Mouse (Mus musculus) intestine, embryonic 15.5 days (tissue): ENCODE measurements around the gene Acyp1. TPM values are rescaled to one million over a fixed set of nuclear protein-coding genes. Genes with fewer than 3 reads are reported as not detected.
"Not testable (repeated sequence)": the region's sequence is repeated elsewhere in the genome, so short reads cannot be mapped to it uniquely, and the experiment has no call there.

Experiments
- ATAC-seq: fragments of 200-750 bp; cut with Nextera tagmentation; 2 replicates; pipeline ENCODE4 v1.8.0; 2017; ENCODE audit warnings: moderate TSS enrichment, moderate library complexity
- H3K27ac ChIP-seq: fragments of 300-500 bp; sonication (generic); 2 replicates; pipeline ENCODE4 v1.5.1; 2015; ENCODE audit warnings: mild to moderate bottlenecking, inconsistent platforms
- H3K27me3 ChIP-seq: fragments of 300-500 bp; sonication (generic); replicated peaks from 2 replicates; pipeline ENCODE4 v1.6.1; 2015; ENCODE audit warnings: inconsistent platforms
- H3K36me3 ChIP-seq: fragments of 300-500 bp; sonication (generic); 2 replicates; pipeline ENCODE4 v1.6.1; 2015; ENCODE audit warnings: inconsistent platforms
- H3K4me1 ChIP-seq: fragments of 300-500 bp; sonication (generic); replicated peaks from 2 replicates; pipeline ENCODE4 v1.6.1; 2015; ENCODE audit warnings: inconsistent platforms
- H3K4me2 ChIP-seq: fragments of 300-500 bp; sonication (generic); replicated peaks from 2 replicates; pipeline ENCODE4 v1.6.1; 2015; ENCODE audit warnings: mild to moderate bottlenecking, inconsistent platforms
- H3K4me3 ChIP-seq: fragments of 300-500 bp; sonication (generic); replicated peaks from 2 replicates; pipeline ENCODE4 v1.5.1; 2015; ENCODE audit warnings: inconsistent platforms
- H3K9ac ChIP-seq: fragments of 300-500 bp; sonication (generic); 2 replicates; pipeline ENCODE4 v1.6.1; 2015; ENCODE audit warnings: inconsistent platforms
- H3K9me3 ChIP-seq: fragments of 300-500 bp; sonication (generic); 2 replicates; pipeline ENCODE4 v1.6.1; 2016; ENCODE audit warnings: inconsistent platforms
- WGBS: fragments of 180-500 bp; shearing (Covaris S2); methylation state at CpG from one replicate; pipeline ENCODE4 v1.1.7; 2015; 5-methylcytosine and 5-hydroxymethylcytosine counted together
- polyA plus RNA-seq: library from polyadenylated mRNA; unstranded; fragments of >200 nt; fragmentation: Nextera tagmentation; extraction: Ambion mirVana; gene quantifications from 2 replicates; pipeline ENCODE4 v1.2.1, GENCODE M21; 2015

Gene Acyp1
- polyA plus RNA-seq, 1 experiment from 2014 or later: 58.2 TPM

DNA sequence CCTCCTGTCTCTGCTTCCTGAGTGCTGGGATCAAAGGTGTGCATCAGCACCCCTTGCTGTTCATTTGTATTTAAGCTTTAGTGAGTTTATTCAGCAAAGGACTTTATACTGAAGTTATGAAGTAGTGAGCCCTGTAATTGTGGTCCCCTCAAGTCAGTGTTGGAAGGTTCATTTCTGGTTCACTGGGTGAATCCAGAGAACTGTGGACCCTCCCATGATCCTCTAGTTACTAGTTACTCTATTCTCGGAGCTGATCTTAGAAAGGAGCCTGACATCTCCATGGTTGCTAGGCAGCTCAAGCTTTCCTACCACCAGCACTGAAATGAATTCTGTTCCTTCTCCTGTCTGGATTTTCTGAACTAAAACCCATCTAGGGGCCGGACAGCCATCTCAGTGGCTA lies 7.3 kb upstream of the Acyp1 start:
- Histone ChIP-seq H3K9me3 (no peaks in the 10 kb centered on the region), H3K4me2 (no peak overlapping the region), H3K4me3 (no peak overlapping the region), H3K36me3 (no peaks in the 10 kb centered on the region), H3K9ac (no peak overlapping the region), H3K27ac (no peak overlapping the region), H3K4me1 (peaks cover 12% of the 10 kb centered on the region), H3K27me3 (no peaks in the 10 kb centered on the region)
- WGBS: 94% methylated on average over 2 of the region's 2 CpGs
- no peak for ATAC-seq

DNA sequence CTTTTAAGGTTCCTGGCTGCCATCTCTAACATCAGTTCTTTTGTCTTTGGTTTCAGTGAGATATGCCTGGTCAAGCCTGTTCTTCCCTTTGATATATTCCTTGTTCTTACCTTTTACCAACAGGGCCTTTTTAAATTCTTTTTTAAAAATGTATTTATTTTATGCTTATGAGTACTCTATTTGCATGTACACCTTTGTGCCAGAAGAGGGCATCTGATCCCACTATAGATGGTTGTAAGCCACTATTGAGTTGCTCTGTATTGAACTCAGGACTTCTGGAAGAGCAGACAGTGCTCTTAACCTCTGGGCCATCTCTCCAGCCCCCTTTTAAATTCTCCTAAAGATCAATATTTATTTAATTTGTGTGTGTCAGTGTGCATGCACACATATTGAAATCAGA lies 4.7 kb upstream of the Acyp1 start:
- Histone ChIP-seq H3K9me3 (no peaks in the 10 kb centered on the region), H3K27me3 (no peaks in the 10 kb centered on the region), H3K36me3 (no peaks in the 10 kb centered on the region), H3K4me2 (no peak overlapping the region), H3K27ac (no peak overlapping the region), H3K4me1 (peaks cover 19% of the 10 kb centered on the region), H3K9ac (no peak overlapping the region), H3K4me3 (no peak overlapping the region)
- no peak for ATAC-seq

DNA sequence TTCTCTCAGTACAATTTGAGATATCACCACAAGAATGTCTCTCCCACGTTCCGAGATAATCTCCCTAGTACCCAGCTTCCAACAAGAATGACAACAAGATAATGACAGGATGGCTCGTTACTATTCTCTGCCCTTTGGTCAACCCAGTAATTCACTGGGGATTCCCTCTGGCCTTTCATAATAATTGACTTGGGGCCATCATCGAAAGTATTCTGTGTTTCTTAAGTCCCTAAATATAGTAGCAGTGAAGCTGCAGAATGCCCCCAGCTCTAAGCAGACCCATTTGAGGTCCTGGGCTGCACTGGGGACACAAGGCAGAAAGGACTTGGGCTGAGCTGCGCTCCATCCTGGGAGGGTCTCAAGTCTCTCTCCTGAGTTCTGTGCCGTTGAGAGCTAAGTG lies 4.0 kb upstream of the Acyp1 start:
- 77% methylated on average over 6 of the region's 6 CpGs for WGBS
- Histone ChIP-seq H3K4me1 (peaks cover 14% of the 10 kb centered on the region), H3K9ac (no peak overlapping the region), H3K4me3 (no peak overlapping the region), H3K4me2 (no peak overlapping the region), H3K27ac (no peak overlapping the region), H3K36me3 (no peaks in the 10 kb centered on the region), H3K27me3 (no peaks in the 10 kb centered on the region), H3K9me3 (no peaks in the 10 kb centered on the region)
- ATAC-seq: no peak

DNA sequence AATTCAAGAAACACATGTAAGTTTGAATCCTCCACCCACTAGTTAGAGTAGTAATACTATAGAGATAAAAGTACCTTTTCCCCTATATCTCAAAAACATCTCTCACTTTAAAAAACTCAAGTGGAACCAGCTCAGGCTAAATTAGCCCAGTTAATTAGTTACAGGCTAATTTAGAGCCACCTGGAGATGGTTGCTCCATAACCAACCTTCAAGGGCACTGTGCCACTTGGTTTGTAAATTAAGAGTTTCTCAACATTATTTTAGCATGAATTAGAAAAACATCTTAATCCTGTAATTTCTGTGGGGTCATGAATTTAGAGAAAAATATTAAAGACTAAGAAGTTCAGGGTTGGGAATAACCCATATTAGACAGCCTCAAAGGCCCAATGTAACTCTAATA lies 3.3 kb upstream of the Acyp1 start:
- no peaks in the 10 kb centered on the region for H3K36me3 ChIP-seq
- ATAC-seq: no peak
- H3K4me3 ChIP-seq: no peak overlapping the region
- H3K27me3 ChIP-seq: no peaks in the 10 kb centered on the region
- H3K9me3 ChIP-seq: no peaks in the 10 kb centered on the region
- no peak overlapping the region for H3K9ac ChIP-seq
- peaks cover 14% of the 10 kb centered on the region; the same call in 1 of the 2 replicates for H3K4me1 ChIP-seq
- H3K4me2 ChIP-seq: no peak overlapping the region
- H3K27ac ChIP-seq: no peak overlapping the region

DNA sequence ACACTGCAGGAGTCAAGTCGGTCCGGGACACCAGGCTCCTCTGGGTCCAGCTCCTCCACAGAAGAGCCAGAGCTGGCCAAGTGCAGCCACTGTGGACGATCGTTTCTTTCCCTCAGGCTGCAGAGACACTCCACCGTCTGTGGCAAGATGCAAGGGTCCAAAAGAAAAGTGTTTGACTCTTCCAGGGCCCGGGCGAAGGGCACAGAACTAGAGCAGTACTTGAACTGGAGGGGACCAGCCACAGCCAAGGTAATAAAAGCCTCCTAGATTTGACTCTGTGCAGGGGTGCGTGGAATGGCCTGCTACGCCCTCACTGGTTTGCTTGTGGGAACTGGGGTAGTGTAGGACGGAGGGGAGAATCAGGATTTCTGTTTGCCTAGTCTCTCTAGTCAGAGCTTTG lies 2.4 kb upstream of the Acyp1 start:
- Histone ChIP-seq H3K36me3 (no peaks in the 10 kb centered on the region), H3K27me3 (no peaks in the 10 kb centered on the region), H3K27ac (no peak overlapping the region), H3K4me2 (peak overlapping the region; percentile 9; the same call in 1 of the 2 replicates), H3K4me1 (peaks cover 14% of the 10 kb centered on the region; the same call in 1 of the 2 replicates), H3K4me3 (no peak overlapping the region), H3K9ac (no peak overlapping the region), H3K9me3 (no peaks in the 10 kb centered on the region)
- WGBS: 72% methylated on average over 10 of the region's 10 CpGs
- ATAC-seq: no peak

DNA sequence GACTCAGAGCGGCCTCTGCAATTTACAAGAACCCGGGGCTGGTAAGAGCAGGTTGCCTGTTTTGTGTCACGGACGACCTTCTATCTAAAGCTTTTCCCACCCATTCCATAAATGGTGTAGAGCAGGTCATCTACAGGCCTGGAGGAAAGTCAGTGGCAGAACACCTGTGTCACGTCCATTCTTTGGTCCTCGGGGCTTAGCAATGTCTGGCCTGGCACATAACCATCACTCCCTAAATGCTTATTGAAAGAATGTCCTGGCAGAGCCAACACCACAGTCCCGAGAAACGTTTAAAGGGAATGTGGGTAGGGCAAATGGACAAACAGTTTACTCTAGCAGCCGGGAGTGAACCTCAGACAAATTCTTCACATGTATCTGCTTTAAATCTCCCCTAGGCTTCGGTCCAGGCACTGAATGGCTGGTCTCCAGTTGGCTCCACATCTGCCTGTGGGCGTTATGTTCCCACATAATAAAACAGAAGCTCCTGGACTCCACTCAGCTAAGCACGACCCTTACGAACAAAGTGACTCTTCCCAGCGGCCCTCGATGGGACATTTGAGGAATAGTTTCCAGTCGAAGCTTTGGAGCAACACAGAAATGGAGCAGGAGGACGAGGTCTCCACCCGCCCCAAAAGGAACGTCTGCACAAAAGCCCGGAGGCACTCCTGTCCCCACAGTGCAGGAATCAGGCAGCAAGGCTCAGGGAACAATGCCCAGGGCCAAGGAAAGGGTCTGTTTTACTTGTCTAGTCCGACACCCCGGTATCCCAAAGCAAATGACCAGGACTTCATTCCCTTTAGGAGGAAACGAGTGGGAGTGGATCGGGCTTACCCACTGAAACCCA lies 1.1 kb upstream of the Acyp1 start:
- peak; percentile 55 for ATAC-seq
- Histone ChIP-seq H3K4me2 (peak overlapping the region; percentile 87), H3K4me1 (peaks cover 14% of the 10 kb centered on the region; the same call in 1 of the 2 replicates), H3K36me3 (no peaks in the 10 kb centered on the region), H3K9me3 (no peaks in the 10 kb centered on the region), H3K27me3 (no peaks in the 10 kb centered on the region), H3K27ac (peak overlapping the region; percentile 86), H3K4me3 (peak overlapping the region; percentile 45), H3K9ac (peak overlapping the region; percentile 56; the same call in 1 of the 2 replicates)
- 40% methylated on average over 24 of the region's 24 CpGs for WGBS

DNA sequence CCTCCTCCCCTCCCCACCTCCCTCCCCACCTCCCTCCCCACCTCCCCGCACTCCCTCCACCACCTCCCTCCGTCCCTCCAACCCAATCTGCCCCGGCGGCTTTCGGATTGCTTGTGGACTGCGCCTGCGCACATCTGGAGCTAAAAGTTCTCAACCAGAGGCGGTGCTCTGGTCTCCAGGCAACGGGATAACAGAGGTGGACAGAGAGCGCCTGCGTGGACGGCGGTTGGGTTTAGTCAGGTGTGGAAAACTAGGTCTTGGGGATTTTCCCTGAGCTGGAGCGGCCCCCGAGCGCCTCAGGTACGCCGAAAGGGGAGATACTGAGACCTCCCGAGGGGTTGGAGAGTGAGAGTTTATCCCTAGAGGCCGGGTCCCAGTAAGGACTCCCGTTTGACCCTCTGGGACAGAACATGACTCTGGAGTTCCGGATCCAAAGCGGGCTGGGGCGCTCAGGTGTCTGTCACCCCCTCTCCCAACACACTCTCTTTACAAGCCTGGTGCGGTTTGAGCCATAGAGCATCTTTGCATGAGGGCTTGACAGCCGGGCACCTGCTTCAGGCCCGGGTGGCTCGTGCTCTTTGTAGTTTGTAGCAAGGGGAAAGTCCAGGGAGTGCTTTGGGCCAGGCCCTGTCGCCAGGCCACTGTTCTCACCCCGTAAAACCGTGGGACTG lies 383 bp upstream of the Acyp1 start, which contains the start of gene Zc2hc1c:
Gene Zc2hc1c (plus strand): TSS at position 106 of the 671 bp plus-strand sequence.
- peak within 1 kb of the TSS; percentile 45 for H3K4me3 ChIP-seq
- no peaks in the 10 kb centered on the region for H3K9me3 ChIP-seq
- 3% methylated on average over 31 of the region's 31 CpGs for WGBS
- peak within 1 kb of the TSS; percentile 87 for H3K4me2 ChIP-seq
- H3K27me3 ChIP-seq: no peaks in the 10 kb centered on the region
- peaks cover 14% of the 10 kb centered on the region; the same call in 1 of the 2 replicates for H3K4me1 ChIP-seq
- peak within 1 kb of the TSS; percentile 86 for H3K27ac ChIP-seq
- H3K36me3 ChIP-seq: no peaks in the 10 kb centered on the region
- peak; percentile 91 for ATAC-seq
- H3K9ac ChIP-seq: peak within 1 kb of the TSS; percentile 56

GRCm38 (mm10) chr12:85286941-85287340 lies 1.3 kb downstream of the Acyp1 start:
- no peak overlapping the region for H3K27ac ChIP-seq

DNA sequence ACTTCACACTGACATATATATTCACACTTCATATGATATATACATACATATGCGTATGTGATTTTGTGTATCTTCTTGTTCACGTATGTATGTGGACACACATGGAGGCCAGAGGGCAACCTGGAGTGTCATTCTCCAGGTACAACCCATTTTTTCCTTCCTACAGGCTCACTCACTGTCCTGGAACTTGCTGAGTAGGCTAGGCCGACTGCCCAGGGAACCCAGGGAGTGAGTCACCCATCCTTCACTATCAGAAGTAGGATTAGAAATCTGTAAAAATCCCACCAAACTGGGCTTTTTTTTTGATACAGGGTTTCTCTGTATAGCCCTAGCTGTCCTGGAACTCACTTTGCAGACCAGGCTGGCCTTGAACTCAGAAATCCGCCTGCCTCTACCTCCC lies 3.2 kb downstream of the Acyp1 start:
- H3K36me3 ChIP-seq: no peaks in the 10 kb centered on the region
- no peak overlapping the region for H3K4me3 ChIP-seq
- H3K4me2 ChIP-seq: no peak overlapping the region
- no peaks in the 10 kb centered on the region for H3K9me3 ChIP-seq
- 86% methylated on average over 4 of the region's 4 CpGs for WGBS
- peaks cover 14% of the 10 kb centered on the region; the same call in 1 of the 2 replicates for H3K4me1 ChIP-seq
- H3K27ac ChIP-seq: no peak overlapping the region
- no peaks in the 10 kb centered on the region for H3K27me3 ChIP-seq
- H3K9ac ChIP-seq: no peak overlapping the region
- no peak for ATAC-seq

More at GRCm38 (mm10) chr12:85286941-85287340, 1.3 kb downstream of the Acyp1 start:
- Histone ChIP-seq H3K9ac (no peak overlapping the region), H3K4me1 (peaks cover 14% of the 10 kb centered on the region; the same call in 1 of the 2 replicates), H3K4me3 (no peak overlapping the region), H3K9me3 (no peaks in the 10 kb centered on the region), H3K36me3 (no peaks in the 10 kb centered on the region), H3K27me3 (no peaks in the 10 kb centered on the region), H3K4me2 (no peak overlapping the region)
- no peak for ATAC-seq
- 39% methylated on average over 4 of the region's 5 CpGs for WGBS

DNA sequence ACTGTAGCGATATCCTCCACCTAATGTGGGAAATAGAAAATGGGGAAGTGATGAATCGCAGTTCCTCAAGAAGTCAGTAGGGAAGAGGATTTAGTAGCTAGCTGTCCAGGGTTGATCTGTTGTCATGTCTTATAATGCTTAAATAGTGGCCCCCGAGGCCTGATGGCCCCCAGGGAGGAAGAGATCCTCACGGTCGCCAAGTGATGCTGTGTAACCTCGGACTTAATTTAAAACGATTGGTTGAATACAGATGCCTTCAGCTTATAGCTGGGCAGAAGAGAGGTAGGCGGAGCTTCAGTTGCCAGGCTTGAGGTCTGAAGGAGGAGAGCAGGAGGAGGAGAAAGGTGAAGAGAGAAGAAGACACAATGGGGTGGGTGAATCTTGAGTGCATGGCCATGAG lies 3.9 kb downstream of the Acyp1 start:
- ATAC-seq: no peak
- no peaks in the 10 kb centered on the region for H3K36me3 ChIP-seq
- H3K4me3 ChIP-seq: no peak overlapping the region
- peaks cover 15% of the 10 kb centered on the region for H3K4me1 ChIP-seq
- H3K27me3 ChIP-seq: no peaks in the 10 kb centered on the region
- H3K9me3 ChIP-seq: no peaks in the 10 kb centered on the region
- WGBS: 68% methylated on average over 8 of the region's 8 CpGs
- H3K9ac ChIP-seq: no peak overlapping the region
- no peak overlapping the region for H3K27ac ChIP-seq
- no peak overlapping the region for H3K4me2 ChIP-seq

- H3K9me3 ChIP-seq, ATAC-seq, H3K27me3 ChIP-seq, H3K9ac ChIP-seq, H3K27ac ChIP-seq, H3K36me3 ChIP-seq, H3K4me3 ChIP-seq, H3K4me1 ChIP-seq, H3K4me2 ChIP-seq: not testable (repeated sequence)
- 86% methylated on average over 2 of the region's 4 CpGs for WGBS
Observed at GRCm38 (mm10) chr12:85281756-85282155, 6.5 kb downstream of the Acyp1 start.

- H3K4me1 ChIP-seq: peaks cover 6% of the 10 kb centered on the region; the same call in 1 of the 2 replicates
- H3K27me3 ChIP-seq: no peaks in the 10 kb centered on the region
- H3K4me2 ChIP-seq: peak overlapping the region; percentile 91; the same call in 1 of the 2 replicates
- WGBS: 58% methylated on average over 12 of the region's 12 CpGs
- no peak; the same call in 1 of the 2 replicates for ATAC-seq
- no peaks in the 10 kb centered on the region for H3K9me3 ChIP-seq
- no peaks in the 10 kb centered on the region for H3K36me3 ChIP-seq
- no peak overlapping the region for H3K27ac ChIP-seq
- H3K9ac ChIP-seq: no peak overlapping the region
- no peak overlapping the region for H3K4me3 ChIP-seq
Observed at GRCm38 (mm10) chr12:85280845-85281651, 7.2 kb downstream of the Acyp1 start.
